Mouse (Mus musculus): ENCODE data around the gene Btc. TPM values are rescaled to one million over a fixed set of nuclear protein-coding genes. Genes with fewer than 3 reads are reported as not detected.

Btc gene
- polyA plus RNA-seq, 1 experiment: 0.49 TPM

DNA sequence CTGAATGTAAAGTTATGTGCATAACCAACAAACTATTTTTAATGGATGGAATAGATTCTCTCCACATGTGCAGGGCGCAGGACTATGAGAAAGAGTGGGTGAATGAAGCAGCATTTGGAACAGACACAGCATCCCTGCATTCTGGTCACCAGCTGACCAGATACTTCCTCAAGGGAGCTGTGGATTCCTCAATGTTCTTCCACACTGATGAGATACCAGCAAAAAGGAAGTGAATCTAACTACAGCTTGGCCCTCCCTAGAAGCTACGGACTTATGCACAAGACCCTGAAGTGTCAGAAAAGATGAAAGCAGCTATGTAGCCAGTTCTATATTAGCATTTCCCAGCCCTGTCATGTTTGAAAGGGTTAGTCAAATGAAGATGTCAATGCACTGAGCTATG, 57.7 kb downstream of the Btc start:
- 72% methylated on average over 2 of the region's 2 CpGs for WGBS
- no peak for DNase-seq
- TF ChIP-seq POLR2A (IDR thresholded peaks at IDR 0.05; ENCODE audit: borderline replicate concordance, insufficient read depth, low read length) (no peak), CTCF (IDR thresholded peaks at IDR 0.05; ENCODE audit: borderline replicate concordance, insufficient read depth, low read depth, low read length) (no peak)
- Histone ChIP-seq H3K27me3 (ENCODE audit: control insufficient read depth, insufficient read depth, low read length) (no peaks in the 10 kb centered on the region), H3K27ac (ENCODE audit: insufficient read depth, low read length) (no peak overlapping the region), H3K4me1 (ENCODE audit: control insufficient read depth, insufficient read depth, low read length) (peaks cover 6% of the 10 kb centered on the region; the same call in 1 of the 2 replicates), H3K4me3 (replicated peaks; ENCODE audit: insufficient read depth, low read depth, low read length) (no peak overlapping the region)

DNA sequence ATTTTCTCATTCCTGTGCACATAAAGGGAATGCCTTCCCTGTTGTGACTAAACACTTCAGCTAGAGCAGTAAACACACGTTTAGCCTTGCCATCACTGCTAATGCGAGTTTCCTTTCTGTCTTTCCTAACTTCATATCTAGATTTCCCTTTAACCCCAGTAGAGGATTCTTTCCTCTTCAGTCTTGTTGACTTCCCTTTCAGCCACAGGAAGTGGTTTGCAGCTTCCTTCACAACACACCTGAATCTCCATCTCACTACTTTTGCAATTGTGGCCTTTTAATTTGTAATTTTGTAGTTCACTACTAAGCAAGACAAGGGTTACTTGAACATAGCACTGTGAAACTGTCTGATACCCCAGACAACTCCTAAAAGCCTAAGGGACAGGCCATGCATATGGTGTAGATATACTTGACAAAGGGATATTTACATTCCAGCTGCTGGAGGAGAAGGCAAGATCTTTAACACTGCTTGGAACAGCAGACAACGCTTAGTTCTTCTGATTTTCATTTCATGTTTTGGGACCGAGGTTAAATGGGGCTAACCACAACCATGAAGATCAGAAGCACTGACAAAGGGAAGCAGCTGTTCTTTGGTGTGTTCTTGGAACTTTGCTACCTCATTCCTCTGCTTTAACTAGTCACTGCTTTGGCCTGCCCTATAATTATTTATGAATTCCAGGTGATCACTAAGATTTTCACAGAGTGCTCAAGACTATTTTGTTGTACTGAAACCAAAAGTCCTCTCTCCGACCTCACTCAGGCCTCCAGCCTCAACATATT, 60.6 kb downstream of the Btc start:
- Histone ChIP-seq H3K27ac (ENCODE audit: insufficient read depth, low read length) (no peak overlapping the region), H3K4me3 (replicated peaks; ENCODE audit: insufficient read depth, low read depth, low read length) (no peak overlapping the region), H3K4me1 (ENCODE audit: control insufficient read depth, insufficient read depth, low read length) (peaks cover 6% of the 10 kb centered on the region; the same call in 1 of the 2 replicates), H3K27me3 (ENCODE audit: control insufficient read depth, insufficient read depth, low read length) (no peaks in the 10 kb centered on the region)
- TF ChIP-seq CTCF (IDR thresholded peaks at IDR 0.05; ENCODE audit: borderline replicate concordance, insufficient read depth, low read depth, low read length) (no peak), POLR2A (IDR thresholded peaks at IDR 0.05; ENCODE audit: borderline replicate concordance, insufficient read depth, low read length) (no peak)
- 94% methylated on average over 5 of the region's 5 CpGs for WGBS
- no peak for DNase-seq

DNA sequence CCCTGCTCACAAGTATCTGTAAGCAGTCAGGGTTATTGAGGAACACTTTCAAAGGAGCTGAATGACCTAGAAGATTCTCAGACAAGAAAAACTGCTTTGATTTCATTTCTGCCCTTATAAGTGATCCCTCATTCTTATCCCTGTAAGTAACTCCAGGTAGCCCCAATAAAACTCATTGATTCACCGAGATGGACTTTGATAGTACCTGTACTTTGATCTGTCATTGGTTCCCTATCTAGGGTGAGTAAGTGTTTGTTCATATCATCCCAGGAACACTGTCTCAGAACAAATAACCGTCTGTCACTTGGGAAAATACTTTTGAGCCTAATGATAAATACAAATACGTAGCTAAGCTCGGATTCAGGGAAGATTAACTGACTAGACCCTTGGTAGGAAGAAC, 68.6 kb downstream of the Btc start:
- no peak overlapping the region for H3K4me3 ChIP-seq (replicated peaks; ENCODE audit: insufficient read depth, low read depth, low read length)
- no peaks in the 10 kb centered on the region for H3K27me3 ChIP-seq (ENCODE audit: control insufficient read depth, insufficient read depth, low read length)
- no peak overlapping the region for H3K27ac ChIP-seq (ENCODE audit: insufficient read depth, low read length)
- TF ChIP-seq POLR2A (IDR thresholded peaks at IDR 0.05; ENCODE audit: borderline replicate concordance, insufficient read depth, low read length): no peak
- no peak for TF ChIP-seq CTCF (IDR thresholded peaks at IDR 0.05; ENCODE audit: borderline replicate concordance, insufficient read depth, low read depth, low read length)
- H3K4me1 ChIP-seq (ENCODE audit: control insufficient read depth, insufficient read depth, low read length): no peaks in the 10 kb centered on the region
- WGBS: 91% methylated on average over 4 of the region's 4 CpGs
- no peak for DNase-seq

DNA sequence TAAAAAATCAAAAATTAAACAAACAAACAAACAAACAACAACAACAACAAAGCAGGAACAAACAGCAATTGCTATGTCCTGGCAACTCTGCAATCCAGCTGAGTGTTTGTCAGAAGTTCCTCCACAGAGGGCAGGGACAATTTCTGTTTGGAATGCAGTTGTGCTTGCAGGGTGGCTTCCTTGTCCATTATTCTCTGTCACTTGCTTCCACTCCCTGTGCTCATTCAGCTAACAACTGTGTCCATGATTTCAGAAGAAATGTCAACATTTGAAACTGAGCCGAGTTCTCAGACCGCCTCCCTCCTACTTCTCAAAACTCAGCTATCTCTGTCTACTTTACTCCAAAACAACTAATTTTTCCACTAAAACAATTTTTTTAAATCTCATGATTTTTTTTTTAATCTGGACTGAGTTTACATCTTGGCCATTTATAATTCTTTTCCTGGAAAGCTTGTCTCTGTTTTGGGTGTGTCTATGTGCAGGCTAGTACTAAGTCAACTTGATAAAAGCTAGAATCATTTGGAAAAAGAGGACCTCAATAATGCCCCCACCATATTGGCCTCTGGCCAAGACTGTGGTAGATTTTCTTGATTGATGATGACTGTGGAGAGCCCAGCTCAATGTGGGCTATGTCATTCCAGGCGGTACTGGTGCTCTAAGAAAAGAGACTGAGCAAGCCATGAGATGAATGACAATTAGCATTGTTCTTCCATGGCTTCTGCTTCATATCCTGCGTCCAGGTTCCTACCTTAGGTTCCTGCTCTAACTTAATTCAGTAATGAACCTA, 70.5 kb downstream of the Btc start:
- Histone ChIP-seq H3K4me3 (replicated peaks; ENCODE audit: insufficient read depth, low read depth, low read length) (no peak overlapping the region), H3K27me3 (ENCODE audit: control insufficient read depth, insufficient read depth, low read length) (no peaks in the 10 kb centered on the region), H3K27ac (ENCODE audit: insufficient read depth, low read length) (no peak overlapping the region), H3K4me1 (ENCODE audit: control insufficient read depth, insufficient read depth, low read length) (no peaks in the 10 kb centered on the region)
- TF ChIP-seq CTCF (IDR thresholded peaks at IDR 0.05; ENCODE audit: borderline replicate concordance, insufficient read depth, low read depth, low read length) (no peak), POLR2A (IDR thresholded peaks at IDR 0.05; ENCODE audit: borderline replicate concordance, insufficient read depth, low read length) (no peak)
- no peak for DNase-seq
- WGBS: 58% methylated on average over 4 of the region's 4 CpGs

DNA sequence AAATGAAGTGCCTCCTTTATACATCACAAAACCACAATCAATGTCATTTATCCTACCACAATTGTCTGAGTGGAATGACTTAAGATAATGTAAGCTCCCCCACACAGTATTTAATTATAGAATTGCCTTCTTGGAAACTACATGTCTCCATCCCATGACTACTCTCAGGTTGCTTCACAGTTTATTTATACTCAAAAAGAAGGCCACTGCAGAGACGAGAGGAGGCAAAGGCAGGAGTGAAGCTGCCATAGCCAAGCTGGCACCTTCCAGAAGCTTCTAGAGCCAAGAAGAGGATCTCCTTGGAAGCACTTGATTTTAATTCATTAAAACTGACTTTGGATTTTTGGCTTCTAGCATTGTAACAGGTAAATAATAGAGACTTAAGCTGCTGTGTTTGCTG, 81.0 kb downstream of the Btc start:
- TF ChIP-seq POLR2A (IDR thresholded peaks at IDR 0.05; ENCODE audit: borderline replicate concordance, insufficient read depth, low read length) (no peak), CTCF (IDR thresholded peaks at IDR 0.05; ENCODE audit: borderline replicate concordance, insufficient read depth, low read depth, low read length) (no peak)
- H3K27me3 ChIP-seq (ENCODE audit: control insufficient read depth, insufficient read depth, low read length): no peaks in the 10 kb centered on the region
- no peak overlapping the region for H3K4me3 ChIP-seq (replicated peaks; ENCODE audit: insufficient read depth, low read depth, low read length)
- no peak for DNase-seq
- H3K27ac ChIP-seq (ENCODE audit: insufficient read depth, low read length): no peak overlapping the region
- no peaks in the 10 kb centered on the region for H3K4me1 ChIP-seq (ENCODE audit: control insufficient read depth, insufficient read depth, low read length)
- 17% methylated on average over 1 of the region's 1 CpGs for WGBS

DNA sequence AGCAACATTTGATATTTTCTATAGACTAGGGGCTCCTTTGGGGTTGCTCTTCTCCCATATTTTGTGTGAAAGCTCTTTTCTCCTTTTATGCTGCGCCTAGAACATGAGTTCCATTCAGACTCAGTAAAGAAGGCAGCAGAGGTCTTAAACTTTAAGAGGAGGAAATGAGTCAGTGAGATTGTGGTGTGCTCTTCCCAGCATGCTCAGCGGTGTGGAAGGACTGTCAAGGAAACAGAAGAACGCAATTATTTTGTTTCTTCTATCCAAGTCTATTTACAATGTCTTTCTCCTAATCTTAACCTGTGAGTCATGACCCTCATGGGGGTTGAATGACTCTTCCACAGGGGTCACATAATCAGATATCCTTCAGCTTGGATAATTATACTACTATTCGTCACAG, 82.4 kb downstream of the Btc start:
- no peak for TF ChIP-seq POLR2A (IDR thresholded peaks at IDR 0.05; ENCODE audit: borderline replicate concordance, insufficient read depth, low read length)
- no peak for TF ChIP-seq CTCF (IDR thresholded peaks at IDR 0.05; ENCODE audit: borderline replicate concordance, insufficient read depth, low read depth, low read length)
- no peak overlapping the region for H3K27ac ChIP-seq (ENCODE audit: insufficient read depth, low read length)
- DNase-seq: no peak
- no peak overlapping the region for H3K4me3 ChIP-seq (replicated peaks; ENCODE audit: insufficient read depth, low read depth, low read length)
- H3K27me3 ChIP-seq (ENCODE audit: control insufficient read depth, insufficient read depth, low read length): no peaks in the 10 kb centered on the region
- H3K4me1 ChIP-seq (ENCODE audit: control insufficient read depth, insufficient read depth, low read length): no peaks in the 10 kb centered on the region
- WGBS: 93% methylated on average over 4 of the region's 4 CpGs

DNA sequence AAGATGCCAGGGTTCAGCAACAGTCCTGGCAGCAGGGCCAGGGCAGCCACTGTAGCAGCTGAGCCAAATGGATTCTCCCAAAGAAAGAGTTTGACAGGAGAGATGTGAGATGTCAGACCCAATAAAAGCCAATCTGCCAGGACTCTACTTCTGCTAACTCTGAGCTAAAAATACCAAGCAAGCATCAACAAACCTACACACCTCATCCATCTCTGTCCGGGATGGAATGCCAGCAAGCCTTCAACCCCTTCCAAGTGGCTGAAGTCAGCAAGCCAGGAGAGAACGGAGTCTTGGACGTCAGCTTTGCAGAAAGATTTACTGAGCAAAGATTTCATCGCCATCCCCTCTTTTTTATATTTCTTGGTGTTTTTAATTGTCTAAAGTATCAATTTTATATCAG, 88.8 kb downstream of the Btc start:
- WGBS: 41% methylated on average over 4 of the region's 4 CpGs
- Histone ChIP-seq H3K27ac (ENCODE audit: insufficient read depth, low read length) (no peak overlapping the region), H3K4me1 (ENCODE audit: control insufficient read depth, insufficient read depth, low read length) (no peaks in the 10 kb centered on the region), H3K27me3 (ENCODE audit: control insufficient read depth, insufficient read depth, low read length) (no peaks in the 10 kb centered on the region), H3K4me3 (replicated peaks; ENCODE audit: insufficient read depth, low read depth, low read length) (no peak overlapping the region)
- TF ChIP-seq POLR2A (IDR thresholded peaks at IDR 0.05; ENCODE audit: borderline replicate concordance, insufficient read depth, low read length): no peak
- TF ChIP-seq CTCF (IDR thresholded peaks at IDR 0.05; ENCODE audit: borderline replicate concordance, insufficient read depth, low read depth, low read length): no peak
- DNase-seq: no peak

DNA sequence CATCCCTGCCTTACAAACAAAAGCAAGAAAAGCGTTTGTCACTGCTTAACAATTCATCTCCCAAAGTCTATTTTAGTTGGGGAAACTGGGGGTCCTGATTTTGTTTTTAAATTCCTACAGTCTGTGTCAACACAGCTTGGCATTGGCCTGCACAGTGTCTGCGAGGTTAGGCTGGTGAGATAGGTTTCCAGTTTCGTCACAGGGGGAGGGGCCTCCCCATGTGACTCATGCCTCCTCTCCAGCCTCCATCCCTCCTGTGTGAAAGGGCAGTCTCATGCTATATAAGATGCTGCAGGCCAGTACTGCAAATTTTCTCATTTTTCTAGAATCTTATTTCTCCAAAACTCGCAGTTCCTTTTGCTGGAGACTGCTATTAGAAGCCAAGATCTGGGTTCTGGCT, 91.0 kb downstream of the Btc start:
- TF ChIP-seq CTCF (IDR thresholded peaks at IDR 0.05; ENCODE audit: borderline replicate concordance, insufficient read depth, low read depth, low read length) (no peak), POLR2A (IDR thresholded peaks at IDR 0.05; ENCODE audit: borderline replicate concordance, insufficient read depth, low read length) (no peak)
- no peaks in the 10 kb centered on the region for H3K27me3 ChIP-seq (ENCODE audit: control insufficient read depth, insufficient read depth, low read length)
- no peak for DNase-seq
- no peak overlapping the region for H3K27ac ChIP-seq (ENCODE audit: insufficient read depth, low read length)
- 60% methylated on average over 4 of the region's 4 CpGs for WGBS
- H3K4me1 ChIP-seq (ENCODE audit: control insufficient read depth, insufficient read depth, low read length): no peaks in the 10 kb centered on the region
- H3K4me3 ChIP-seq (replicated peaks; ENCODE audit: insufficient read depth, low read depth, low read length): no peak overlapping the region
